Mouse (Mus musculus): ENCODE measurements around the gene Dok3. TPM values are rescaled to one million over a fixed set of nuclear protein-coding genes. Genes with fewer than 3 reads are reported as not detected.

The Dok3 gene
- polyA plus RNA-seq, 1 experiment from 2014 or later, result 20.2 TPM

- H3K27ac ChIP-seq (ENCODE audit: low read depth), result no peak overlapping the region
- 81% methylated on average over 6 of the region's 6 CpGs for WGBS (ENCODE audit: insufficient replicate concordance)
- H3K27me3 ChIP-seq (ENCODE audit: insufficient read depth, low read length), result peaks cover 12% of the 10 kb centered on the region; the same call in 1 of the 2 replicates
- no peak for TF ChIP-seq CTCF (IDR thresholded peaks at IDR 0.05; ENCODE audit: low read depth)
- TF ChIP-seq EP300 (IDR thresholded peaks at IDR 0.05; ENCODE audit: low read depth), result no peak
- H3K4me1 ChIP-seq (ENCODE audit: insufficient read depth), result peaks cover 4% of the 10 kb centered on the region; the same call in 1 of the 2 replicates
- no peak overlapping the region for H3K4me2 ChIP-seq (ENCODE audit: low read depth, low read length)
- no peak overlapping the region for H3K4me3 ChIP-seq (ENCODE audit: low read depth, low read length)
- H3K9me3 ChIP-seq (ENCODE audit: low read length), result no peaks in the 10 kb centered on the region
- no peak for ATAC-seq
- H3K36me3 ChIP-seq (replicated peaks; ENCODE audit: insufficient read depth, low read length), result peaks cover 10% of the 10 kb centered on the region; the same call in 1 of the 2 replicates
- H3K9ac ChIP-seq (replicated peaks), result no peak overlapping the region
- DNase-seq, result no peak
These were observed 32.4 kb downstream of the Dok3 start for GRCm38 (mm10) chr13:55496661-55497060.

- Histone ChIP-seq H3K4me3 (ENCODE audit: low read depth, low read length) (no peak overlapping the region), H3K4me1 (ENCODE audit: insufficient read depth) (peaks cover 4% of the 10 kb centered on the region; the same call in 1 of the 2 replicates), H3K36me3 (replicated peaks; ENCODE audit: insufficient read depth, low read length) (peaks cover 10% of the 10 kb centered on the region; the same call in 1 of the 2 replicates), H3K27me3 (ENCODE audit: insufficient read depth, low read length) (peaks cover 14% of the 10 kb centered on the region; the same call in 1 of the 2 replicates), H3K9me3 (ENCODE audit: low read length) (no peaks in the 10 kb centered on the region), H3K4me2 (ENCODE audit: low read depth, low read length) (no peak overlapping the region), H3K27ac (ENCODE audit: low read depth) (no peak overlapping the region), H3K9ac (replicated peaks) (no peak overlapping the region)
- DNase-seq (no peak), ATAC-seq (no peak)
- 69% methylated on average over 4 of the region's 4 CpGs for WGBS (ENCODE audit: insufficient replicate concordance)
- TF ChIP-seq CTCF (IDR thresholded peaks at IDR 0.05; ENCODE audit: low read depth) (no peak), EP300 (IDR thresholded peaks at IDR 0.05; ENCODE audit: low read depth) (no peak)
These were observed 33.4 kb downstream of the Dok3 start for GRCm38 (mm10) chr13:55495702-55496101.

- Histone ChIP-seq H3K36me3 (replicated peaks; ENCODE audit: insufficient read depth, low read length) (peaks cover 10% of the 10 kb centered on the region; the same call in 1 of the 2 replicates), H3K4me1 (ENCODE audit: insufficient read depth) (peaks cover 4% of the 10 kb centered on the region; the same call in 1 of the 2 replicates), H3K4me3 (ENCODE audit: low read depth, low read length) (no peak overlapping the region), H3K4me2 (ENCODE audit: low read depth, low read length) (no peak overlapping the region), H3K9me3 (ENCODE audit: low read length) (no peaks in the 10 kb centered on the region), H3K27ac (ENCODE audit: low read depth) (no peak overlapping the region), H3K9ac (replicated peaks) (no peak overlapping the region), H3K27me3 (ENCODE audit: insufficient read depth, low read length) (peaks cover 14% of the 10 kb centered on the region; the same call in 1 of the 2 replicates)
- 15% methylated on average over 18 of the region's 18 CpGs for WGBS (ENCODE audit: insufficient replicate concordance)
- peak; percentile 90 for ATAC-seq
- peak; percentile 69 for DNase-seq
- no peak for TF ChIP-seq EP300 (IDR thresholded peaks at IDR 0.05; ENCODE audit: low read depth)
- no peak for TF ChIP-seq CTCF (IDR thresholded peaks at IDR 0.05; ENCODE audit: low read depth)
These were observed 34.0 kb downstream of the Dok3 start for GRCm38 (mm10) chr13:55494883-55495621.

GRCm38 (mm10) chr13:55494257-55494656 is 34.8 kb downstream of the Dok3 start:
- 36% methylated on average over 2 of the region's 2 CpGs for WGBS (ENCODE audit: insufficient replicate concordance)
- no peak for ATAC-seq
- Histone ChIP-seq H3K9me3 (ENCODE audit: low read length) (no peaks in the 10 kb centered on the region), H3K4me3 (ENCODE audit: low read depth, low read length) (no peak overlapping the region), H3K36me3 (replicated peaks; ENCODE audit: insufficient read depth, low read length) (peaks cover 10% of the 10 kb centered on the region; the same call in 1 of the 2 replicates), H3K4me2 (ENCODE audit: low read depth, low read length) (no peak overlapping the region), H3K27ac (ENCODE audit: low read depth) (no peak overlapping the region), H3K4me1 (ENCODE audit: insufficient read depth) (peaks cover 4% of the 10 kb centered on the region; the same call in 1 of the 2 replicates), H3K9ac (replicated peaks) (no peak overlapping the region), H3K27me3 (ENCODE audit: insufficient read depth, low read length) (peaks cover 14% of the 10 kb centered on the region; the same call in 1 of the 2 replicates)
- no peak for TF ChIP-seq CTCF (IDR thresholded peaks at IDR 0.05; ENCODE audit: low read depth)
- no peak for TF ChIP-seq EP300 (IDR thresholded peaks at IDR 0.05; ENCODE audit: low read depth)
- DNase-seq, result no peak

- Histone ChIP-seq H3K9me3 (ENCODE audit: low read length) (no peaks in the 10 kb centered on the region), H3K4me1 (ENCODE audit: insufficient read depth) (peaks cover 7% of the 10 kb centered on the region), H3K9ac (replicated peaks) (peak within 1 kb of the TSS; percentile 64), H3K4me2 (ENCODE audit: low read depth, low read length) (peak within 1 kb of the TSS; percentile 81), H3K36me3 (replicated peaks; ENCODE audit: insufficient read depth, low read length) (no peaks in the 10 kb centered on the region), H3K27me3 (ENCODE audit: insufficient read depth, low read length) (peaks cover 46% of the 10 kb centered on the region), H3K27ac (ENCODE audit: low read depth) (peak within 1 kb of the TSS; percentile 51), H3K4me3 (ENCODE audit: low read depth, low read length) (peak within 1 kb of the TSS; percentile 56)
- TF ChIP-seq CTCF (IDR thresholded peaks at IDR 0.05; ENCODE audit: low read depth), result no peak
- DNase-seq (peak; percentile 38), ATAC-seq (peak; percentile 47)
- WGBS (ENCODE audit: insufficient replicate concordance), result 3% methylated on average over 27 of the region's 83 CpGs
These were observed 41.3 kb downstream of the Dok3 start, which contains the start of gene Dbn1 for GRCm38 (mm10) chr13:55487578-55488498. Gene Dbn1 (minus strand): TSS chr13:55488111.

Data from liver, postnatal 0 days (tissue).